Mouse (Mus musculus) neural tube, embryonic 13.5 days (tissue): ENCODE measurements around the gene Cd3eap. TPM values are rescaled to one million over a fixed set of nuclear protein-coding genes. Genes with fewer than 3 reads are reported as not detected.
A peak's percentile ranks its signal among the peaks of the same experiment; 100 is the strongest.

ENCODE experiments used
- ATAC-seq: fragments of 200-750 bp; cut with Nextera tagmentation; 2 replicates; pipeline ENCODE4 v1.8.0; 2017; ENCODE audit warnings: low read depth, mild to moderate bottlenecking, moderate TSS enrichment, moderate library complexity
- H3K27ac ChIP-seq: fragments of 300-500 bp; sonication (generic); replicated peaks from 2 replicates; pipeline ENCODE4 v1.5.1; 2015; ENCODE audit warnings: moderate library complexity, mild to moderate bottlenecking, inconsistent platforms
- H3K27me3 ChIP-seq: fragments of 300-500 bp; sonication (generic); 2 replicates; pipeline ENCODE4 v1.6.1; 2015; ENCODE audit warnings: mild to moderate bottlenecking, inconsistent platforms
- H3K36me3 ChIP-seq: fragments of 300-500 bp; sonication (generic); 2 replicates; pipeline ENCODE4 v1.6.1; 2015; ENCODE audit warnings: mild to moderate bottlenecking, inconsistent platforms
- H3K4me1 ChIP-seq: fragments of 300-500 bp; sonication (generic); replicated peaks from 2 replicates; pipeline ENCODE4 v1.6.1; 2015; ENCODE audit warnings: inconsistent platforms
- H3K4me2 ChIP-seq: fragments of 300-500 bp; sonication (generic); 2 replicates; pipeline ENCODE4 v1.6.1; 2015; ENCODE audit warnings: inconsistent platforms, mild to moderate bottlenecking, moderate library complexity
- H3K4me3 ChIP-seq: fragments of 300-500 bp; sonication (generic); 2 replicates; pipeline ENCODE4 v1.5.1; 2015; ENCODE audit warnings: mild to moderate bottlenecking, inconsistent platforms
- H3K9ac ChIP-seq: fragments of 300-500 bp; sonication (generic); 2 replicates; pipeline ENCODE4 v1.6.1; 2015; ENCODE audit warnings: moderate library complexity, mild to moderate bottlenecking, inconsistent platforms
- H3K9me3 ChIP-seq: fragments of 300-500 bp; sonication (generic); 2 replicates; pipeline ENCODE4 v1.6.1; 2016; ENCODE audit warnings: inconsistent platforms
- WGBS: fragments of 180-500 bp; shearing (Covaris S2); methylation state at CpG from one replicate; pipeline ENCODE4 v1.1.7; 2015; 5-methylcytosine and 5-hydroxymethylcytosine counted together
- polyA plus RNA-seq: library from polyadenylated mRNA; unstranded; fragments of >200 nt; fragmentation: Nextera tagmentation; extraction: Ambion mirVana; gene quantifications from 2 replicates; pipeline ENCODE4 v1.2.1, GENCODE M21; 2015

Gene Cd3eap
- polyA plus RNA-seq, 1 experiment from 2014 or later: 19.8 TPM

GRCm38 (mm10) chr7:19381377-19382165, 22.3 kb upstream of the Cd3eap start, which contains the start of gene Ercc2:
Gene Ercc2, plus strand, starts transcription at chr7:19382010.
- peaks cover 28% of the 10 kb centered on the region for H3K36me3 ChIP-seq
- peak within 1 kb of the TSS; percentile 86 for H3K4me3 ChIP-seq
- H3K4me1 ChIP-seq: peaks cover 21% of the 10 kb centered on the region
- no peaks in the 10 kb centered on the region for H3K9me3 ChIP-seq
- H3K27ac ChIP-seq: peak within 1 kb of the TSS; percentile 59
- H3K27me3 ChIP-seq: no peaks in the 10 kb centered on the region
- peak; percentile 94 for ATAC-seq
- peak within 1 kb of the TSS; percentile 87 for H3K9ac ChIP-seq
- peak within 1 kb of the TSS; percentile 91 for H3K4me2 ChIP-seq
- WGBS: 7% methylated on average over 43 of the region's 48 CpGs

- H3K9me3 ChIP-seq: no peaks in the 10 kb centered on the region
- H3K4me2 ChIP-seq: no peak overlapping the region
- H3K27ac ChIP-seq: no peak overlapping the region
- WGBS: 82% methylated on average over 8 of the region's 8 CpGs
- H3K9ac ChIP-seq: no peak overlapping the region
- peaks cover 8% of the 10 kb centered on the region for H3K4me1 ChIP-seq
- ATAC-seq: no peak
- H3K36me3 ChIP-seq: no peaks in the 10 kb centered on the region
- H3K27me3 ChIP-seq: no peaks in the 10 kb centered on the region
- H3K4me3 ChIP-seq: no peak overlapping the region
Measured at GRCm38 (mm10) chr7:19378049-19378448, 18.8 kb upstream of the Cd3eap start.

DNA sequence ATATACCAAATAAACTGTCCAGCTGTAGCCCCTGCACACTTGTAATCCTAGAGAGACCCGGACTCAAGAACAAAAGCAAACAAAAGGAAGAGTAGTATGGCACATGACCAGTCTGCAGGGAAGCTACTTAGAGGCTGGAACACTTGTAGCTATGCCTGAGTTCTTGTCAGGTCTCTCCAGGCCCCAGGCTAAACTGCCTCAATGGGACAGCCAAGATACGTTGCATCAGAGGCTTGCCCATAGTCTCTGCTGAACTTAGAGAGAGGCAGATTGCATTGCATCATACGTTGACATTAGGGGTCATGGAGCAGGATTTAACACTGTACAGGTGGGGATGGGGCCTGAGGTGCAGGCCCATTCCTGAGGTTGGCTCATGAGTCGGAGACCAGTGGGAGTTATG, 16.7 kb upstream of the Cd3eap start:
- no peak for ATAC-seq
- Histone ChIP-seq H3K9me3 (no peaks in the 10 kb centered on the region), H3K4me2 (no peak overlapping the region), H3K9ac (no peak overlapping the region), H3K4me1 (no peaks in the 10 kb centered on the region), H3K4me3 (no peak overlapping the region), H3K36me3 (no peaks in the 10 kb centered on the region), H3K27me3 (no peaks in the 10 kb centered on the region), H3K27ac (no peak overlapping the region)
- 94% methylated on average over 4 of the region's 4 CpGs for WGBS

DNA sequence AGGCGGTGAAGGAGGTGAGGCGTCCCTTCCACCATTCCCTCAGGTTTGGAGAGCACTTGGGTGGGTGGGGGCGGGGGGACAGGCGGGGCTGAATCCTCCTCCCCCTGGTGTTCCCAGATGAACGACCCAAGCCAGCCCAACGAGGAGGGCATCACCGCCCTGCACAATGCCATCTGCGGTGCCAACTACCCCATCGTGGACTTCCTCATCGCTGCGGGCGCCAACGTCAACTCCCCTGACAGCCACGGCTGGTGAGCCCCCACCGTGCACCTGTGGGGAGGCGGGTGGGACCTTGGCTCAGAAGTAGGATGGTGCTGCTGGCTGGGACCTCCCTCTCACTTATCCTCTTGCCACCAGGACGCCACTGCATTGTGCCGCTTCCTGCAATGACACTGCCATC, 16.1 kb upstream of the Cd3eap start:
- no peak overlapping the region for H3K4me3 ChIP-seq
- H3K4me1 ChIP-seq: no peaks in the 10 kb centered on the region
- WGBS: 79% methylated on average over 18 of the region's 18 CpGs
- H3K4me2 ChIP-seq: no peak overlapping the region
- no peaks in the 10 kb centered on the region for H3K27me3 ChIP-seq
- no peaks in the 10 kb centered on the region for H3K9me3 ChIP-seq
- no peaks in the 10 kb centered on the region for H3K36me3 ChIP-seq
- H3K9ac ChIP-seq: no peak overlapping the region
- ATAC-seq: no peak
- H3K27ac ChIP-seq: no peak overlapping the region

DNA sequence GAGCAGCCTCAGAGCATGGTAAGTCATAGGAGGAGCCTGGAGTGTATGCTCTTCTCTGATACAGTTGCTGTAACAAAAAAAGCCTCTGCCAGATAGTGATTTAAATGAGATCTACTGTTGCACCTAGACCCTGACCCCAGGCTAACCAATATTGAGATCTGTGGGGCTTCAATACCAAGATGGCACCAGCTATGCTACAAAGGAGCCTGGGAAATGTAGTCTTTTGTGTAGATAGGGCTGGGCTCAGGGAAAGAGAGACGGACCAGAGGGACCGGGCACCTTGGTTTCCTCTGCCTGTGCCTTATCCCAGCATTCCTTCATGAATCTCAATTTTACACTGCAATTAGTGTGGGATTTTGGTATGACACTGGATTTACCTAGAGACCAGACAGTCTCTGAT, 14.1 kb upstream of the Cd3eap start:
- no peak overlapping the region for H3K27ac ChIP-seq
- no peaks in the 10 kb centered on the region for H3K36me3 ChIP-seq
- peaks cover 5% of the 10 kb centered on the region for H3K4me1 ChIP-seq
- 84% methylated on average over 2 of the region's 2 CpGs for WGBS
- H3K4me3 ChIP-seq: no peak overlapping the region
- peaks cover 14% of the 10 kb centered on the region for H3K27me3 ChIP-seq
- no peak overlapping the region for H3K4me2 ChIP-seq
- no peak for ATAC-seq
- H3K9me3 ChIP-seq: no peaks in the 10 kb centered on the region
- H3K9ac ChIP-seq: no peak overlapping the region

DNA sequence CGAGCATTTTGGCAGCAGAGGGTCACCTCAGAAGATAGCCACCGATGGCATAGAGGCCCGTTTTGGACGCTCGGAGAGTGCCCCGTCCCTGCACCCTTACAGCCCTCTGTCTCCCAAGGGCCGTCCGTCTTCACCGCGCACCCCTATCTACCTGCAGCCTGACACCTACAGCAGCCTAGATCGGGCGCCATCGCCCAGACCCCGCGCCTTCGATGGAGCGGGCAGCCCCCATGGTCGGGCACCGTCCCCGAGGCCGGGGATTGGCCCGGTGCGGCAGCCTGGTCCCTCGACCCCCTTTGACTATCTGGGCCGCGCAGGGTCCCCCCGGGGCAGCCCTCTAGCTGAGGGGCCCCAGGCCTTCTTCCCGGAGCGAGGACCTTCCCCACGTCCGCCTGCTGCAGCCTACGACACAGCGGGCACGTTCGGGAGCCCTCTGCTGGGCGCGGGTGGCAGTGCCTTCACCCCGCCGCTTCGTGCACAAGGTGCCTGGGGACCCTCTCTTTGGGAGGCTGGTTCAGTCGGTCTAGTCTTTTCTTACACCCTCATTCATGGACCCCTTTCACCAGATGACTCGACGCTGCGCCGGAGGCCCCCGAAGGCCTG, 10.6 kb upstream of the Cd3eap start:
- Histone ChIP-seq H3K4me1 (peaks cover 5% of the 10 kb centered on the region), H3K36me3 (no peaks in the 10 kb centered on the region), H3K27me3 (peaks cover 15% of the 10 kb centered on the region), H3K27ac (no peak overlapping the region), H3K4me3 (peak overlapping the region; percentile 35), H3K9ac (peak overlapping the region; percentile 63), H3K4me2 (peak overlapping the region; percentile 54), H3K9me3 (no peaks in the 10 kb centered on the region)
- 10% methylated on average over 46 of the region's 46 CpGs for WGBS
- peak; percentile 80 for ATAC-seq

GRCm38 (mm10) chr7:19368380-19368779, 9.1 kb upstream of the Cd3eap start:
- ATAC-seq: no peak
- H3K9me3 ChIP-seq: no peaks in the 10 kb centered on the region
- no peak overlapping the region for H3K4me3 ChIP-seq
- 18% methylated on average over 16 of the region's 16 CpGs for WGBS
- peaks cover 9% of the 10 kb centered on the region for H3K4me1 ChIP-seq
- no peaks in the 10 kb centered on the region for H3K36me3 ChIP-seq
- H3K9ac ChIP-seq: no peak overlapping the region
- H3K27me3 ChIP-seq: peaks cover 15% of the 10 kb centered on the region
- no peak overlapping the region for H3K4me2 ChIP-seq
- no peak overlapping the region for H3K27ac ChIP-seq

DNA sequence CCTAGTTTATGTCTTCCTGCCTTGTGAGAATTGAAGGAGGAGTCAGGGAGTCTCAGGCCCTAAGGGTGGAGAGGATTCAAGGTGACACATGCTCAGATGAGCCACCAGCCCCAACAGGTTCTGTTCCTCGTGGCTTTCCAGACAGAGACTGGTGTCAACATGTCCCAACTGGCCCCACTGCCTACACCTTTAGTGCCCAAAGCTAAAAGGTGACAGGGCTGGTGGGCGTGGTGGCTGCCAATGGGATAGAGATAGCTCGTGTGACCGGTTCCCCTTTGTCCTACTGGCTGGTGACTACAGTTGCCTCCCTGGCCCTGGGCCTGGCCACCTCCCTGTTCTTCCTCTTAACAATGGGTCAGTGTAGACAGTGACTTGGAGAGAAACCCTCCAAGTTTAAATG, 6.1 kb upstream of the Cd3eap start:
- peaks cover 28% of the 10 kb centered on the region for H3K4me1 ChIP-seq
- H3K27ac ChIP-seq: no peak overlapping the region
- H3K4me2 ChIP-seq: no peak overlapping the region
- no peak overlapping the region for H3K4me3 ChIP-seq
- 83% methylated on average over 4 of the region's 4 CpGs for WGBS
- peaks cover 25% of the 10 kb centered on the region for H3K27me3 ChIP-seq
- H3K9ac ChIP-seq: no peak overlapping the region
- no peaks in the 10 kb centered on the region for H3K9me3 ChIP-seq
- no peak for ATAC-seq
- no peaks in the 10 kb centered on the region for H3K36me3 ChIP-seq

- peaks cover 28% of the 10 kb centered on the region for H3K4me1 ChIP-seq
- no peak overlapping the region for H3K4me3 ChIP-seq
- H3K27ac ChIP-seq: no peak overlapping the region
- ATAC-seq: no peak
- no peaks in the 10 kb centered on the region for H3K36me3 ChIP-seq
- H3K9me3 ChIP-seq: no peaks in the 10 kb centered on the region
- H3K27me3 ChIP-seq: peaks cover 17% of the 10 kb centered on the region
- H3K4me2 ChIP-seq: no peak overlapping the region
- H3K9ac ChIP-seq: no peak overlapping the region
- WGBS: 3% methylated on average over 18 of the region's 18 CpGs
Measured at GRCm38 (mm10) chr7:19363881-19364280, 4.6 kb upstream of the Cd3eap start.

GRCm38 (mm10) chr7:19362276-19362675, 3.0 kb upstream of the Cd3eap start:
- Histone ChIP-seq H3K4me2 (0 out of 2 replicates have a peak overlapping the region, but pooled peaks have one; percentile 95), H3K4me3 (no peak overlapping the region), H3K27ac (no peak overlapping the region), H3K9me3 (no peaks in the 10 kb centered on the region), H3K36me3 (peaks cover 8% of the 10 kb centered on the region), H3K4me1 (peaks cover 41% of the 10 kb centered on the region), H3K9ac (no peak overlapping the region), H3K27me3 (peaks cover 11% of the 10 kb centered on the region; the same call in 1 of the 2 replicates)
- WGBS: 40% methylated on average over 4 of the region's 4 CpGs
- no peak for ATAC-seq

GRCm38 (mm10) chr7:19361720-19362119, 2.4 kb upstream of the Cd3eap start:
- peaks cover 13% of the 10 kb centered on the region for H3K36me3 ChIP-seq
- H3K9ac ChIP-seq: peak overlapping the region; percentile 70
- WGBS: 12% methylated on average over 16 of the region's 16 CpGs
- H3K4me2 ChIP-seq: peak overlapping the region; percentile 95
- ATAC-seq: no peak
- H3K4me1 ChIP-seq: peaks cover 41% of the 10 kb centered on the region
- no peaks in the 10 kb centered on the region for H3K9me3 ChIP-seq
- H3K27ac ChIP-seq: no peak overlapping the region
- H3K4me3 ChIP-seq: peak overlapping the region; percentile 72
- peaks cover 11% of the 10 kb centered on the region; the same call in 1 of the 2 replicates for H3K27me3 ChIP-seq

- Histone ChIP-seq H3K4me3 (peak overlapping the region; percentile 72), H3K36me3 (peaks cover 21% of the 10 kb centered on the region), H3K9ac (peak overlapping the region; percentile 70), H3K27ac (no peak overlapping the region), H3K4me2 (peak overlapping the region; percentile 95), H3K9me3 (no peaks in the 10 kb centered on the region), H3K27me3 (peaks cover 11% of the 10 kb centered on the region; the same call in 1 of the 2 replicates), H3K4me1 (peaks cover 41% of the 10 kb centered on the region)
- ATAC-seq: peak; percentile 55
- under 1% methylated on average over 27 of the region's 27 CpGs for whole genome bisulfite sequencing
Measured at GRCm38 (mm10) chr7:19360944-19361343, 1.7 kb upstream of the Cd3eap start.
